Mouse (Mus musculus): ENCODE measurements around the gene Tmem201.
"Not testable (repeated sequence)": the region's sequence is repeated elsewhere in the genome, so short reads cannot be mapped to it uniquely, and the experiment has no call there.

The Tmem201 gene

DNA sequence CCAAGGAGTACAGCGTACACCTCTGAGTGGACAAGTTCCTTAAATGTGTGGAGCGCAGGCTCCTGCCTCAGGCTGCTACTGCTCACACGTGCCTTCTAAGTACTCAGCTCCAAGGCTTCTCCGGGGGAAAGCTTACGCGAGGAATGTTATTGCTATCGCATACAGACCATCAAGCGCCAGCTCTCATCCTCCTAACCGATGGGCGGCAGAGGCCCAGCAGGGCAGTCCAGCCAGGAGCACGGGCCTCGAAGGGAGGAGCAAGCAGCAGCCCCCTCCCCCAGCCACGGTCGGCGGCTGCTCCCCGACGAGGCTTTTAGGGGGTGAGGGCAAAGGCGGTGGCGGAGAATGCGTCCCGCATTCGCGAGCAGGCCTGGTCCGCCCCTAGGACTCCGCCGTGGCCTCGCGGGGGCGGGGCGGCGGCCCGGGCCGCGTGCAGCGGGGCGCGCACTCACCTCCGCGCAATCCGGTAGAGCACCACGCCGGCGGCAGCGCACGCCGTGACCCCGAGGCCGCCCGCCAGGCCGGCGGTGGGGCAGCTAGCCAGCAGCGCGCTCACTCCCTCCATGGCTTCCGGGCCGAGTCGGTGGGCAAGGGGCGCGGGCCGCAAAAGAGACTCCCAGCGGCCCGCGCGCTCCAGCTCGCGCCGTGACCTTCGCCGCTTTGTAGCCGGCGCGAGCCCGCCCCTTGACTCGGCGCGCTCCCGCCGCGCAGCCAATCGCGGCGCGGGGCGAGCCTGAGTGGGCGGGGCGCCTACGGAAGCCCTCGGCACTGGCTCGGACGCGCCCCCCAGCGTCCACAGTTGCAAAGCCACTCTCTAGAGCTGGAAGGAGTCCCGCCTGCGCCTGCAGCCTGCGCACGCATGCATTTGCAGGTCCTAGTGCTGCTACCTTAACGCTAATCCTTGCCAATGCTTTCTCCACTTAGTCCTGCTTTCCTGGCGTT lies at the start of gene Tmem201:
TSS of gene Tmem201 (minus strand) at position 662 of the 942 bp plus-strand sequence.
- peak; percentile 96 for DNase-seq (ENCODE audit: low spot score)

GRCm38 (mm10) chr4:149784901-149785300 lies 47.1 kb upstream of the Tmem201 start:
- no peak for DNase-seq (ENCODE audit: low spot score)

DNA sequence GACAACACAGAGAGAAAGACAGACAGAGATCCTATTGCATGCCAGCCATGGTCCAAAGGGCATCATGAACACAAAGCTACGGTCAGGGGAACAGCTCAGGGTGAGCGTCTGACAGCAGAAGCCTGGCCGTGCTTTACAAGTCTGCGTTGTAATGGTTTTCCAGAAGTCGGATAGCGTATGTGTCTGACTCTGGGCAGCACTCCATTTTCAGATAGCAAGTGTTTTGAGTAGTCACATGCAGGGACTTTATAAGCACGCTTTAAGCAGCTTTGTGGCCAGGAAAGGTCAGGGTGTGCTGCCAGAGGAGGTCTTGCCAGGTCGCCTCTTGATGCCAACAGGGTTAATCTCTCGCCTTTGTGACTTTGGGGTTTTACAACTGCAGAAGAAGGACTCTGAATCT lies 46.5 kb upstream of the Tmem201 start:
- DNase-seq (ENCODE audit: low spot score), result no peak

- DNase-seq (ENCODE audit: low spot score), result peak; percentile 41
Observed at GRCm38 (mm10) chr4:149782975-149783374, 45.1 kb upstream of the Tmem201 start.

GRCm38 (mm10) chr4:149780565-149781356 lies 42.9 kb upstream of the Tmem201 start:
- no peak for DNase-seq (ENCODE audit: low spot score)

GRCm38 (mm10) chr4:149779966-149780365 lies 42.1 kb upstream of the Tmem201 start:
- no peak for DNase-seq (ENCODE audit: low spot score)

GRCm38 (mm10) chr4:149777126-149777525 lies 39.3 kb upstream of the Tmem201 start:
- DNase-seq (ENCODE audit: low spot score), result no peak

- DNase-seq (ENCODE audit: low spot score), result no peak
Observed at GRCm38 (mm10) chr4:149775760-149776362, 38.0 kb upstream of the Tmem201 start.

- DNase-seq (ENCODE audit: low spot score), result no peak
Observed at GRCm38 (mm10) chr4:149775330-149775729, 37.5 kb upstream of the Tmem201 start.

DNA sequence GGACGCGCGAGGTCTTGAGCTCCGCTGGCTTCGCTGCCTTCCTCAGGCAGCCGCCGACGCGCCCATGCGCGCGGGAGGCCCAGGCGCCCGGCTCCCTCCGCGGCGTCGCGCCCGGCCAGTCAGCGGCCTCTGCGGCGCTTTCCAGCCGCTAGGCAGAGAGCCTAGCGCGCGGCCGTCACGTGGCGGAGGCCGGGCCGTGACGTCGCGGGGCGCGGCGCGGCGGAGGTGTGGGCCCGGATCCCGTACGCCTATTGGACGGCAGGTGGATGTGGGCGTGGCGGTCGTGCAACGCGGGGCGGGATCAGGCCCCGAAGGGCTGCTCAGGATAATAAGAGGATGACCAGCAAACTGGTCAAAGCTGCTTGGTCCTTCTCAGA lies 36.2 kb upstream of the Tmem201 start, which contains the start of gene Slc25a33:
TSS of gene Slc25a33 (minus strand) at position 184 of the 377 bp plus-strand sequence.
- DNase-seq (ENCODE audit: low spot score), result peak; percentile 97

- DNase-seq (ENCODE audit: low spot score), result no peak
Observed at GRCm38 (mm10) chr4:149773408-149774093, 35.7 kb upstream of the Tmem201 start.

DNA sequence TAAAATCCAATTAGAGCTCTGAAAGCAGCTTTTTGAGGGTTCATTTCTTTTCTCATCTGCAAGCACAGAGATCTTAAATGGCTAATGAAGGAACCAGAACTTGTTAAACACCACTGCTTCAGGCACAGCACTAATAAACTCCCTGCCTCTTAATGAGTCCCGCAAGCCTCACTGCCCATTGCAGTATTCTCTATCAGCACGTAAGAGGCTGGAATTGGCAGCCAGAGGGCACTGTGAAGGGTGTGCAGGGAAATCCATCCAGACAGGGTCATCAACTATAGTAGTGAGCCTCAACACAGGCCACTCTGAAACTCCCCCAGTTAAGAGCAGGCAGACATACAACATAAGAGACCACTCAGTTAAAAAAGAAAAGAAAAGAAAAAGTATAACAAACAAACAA lies 34.5 kb upstream of the Tmem201 start:
- DNase-seq (ENCODE audit: low spot score), result no peak

DNA sequence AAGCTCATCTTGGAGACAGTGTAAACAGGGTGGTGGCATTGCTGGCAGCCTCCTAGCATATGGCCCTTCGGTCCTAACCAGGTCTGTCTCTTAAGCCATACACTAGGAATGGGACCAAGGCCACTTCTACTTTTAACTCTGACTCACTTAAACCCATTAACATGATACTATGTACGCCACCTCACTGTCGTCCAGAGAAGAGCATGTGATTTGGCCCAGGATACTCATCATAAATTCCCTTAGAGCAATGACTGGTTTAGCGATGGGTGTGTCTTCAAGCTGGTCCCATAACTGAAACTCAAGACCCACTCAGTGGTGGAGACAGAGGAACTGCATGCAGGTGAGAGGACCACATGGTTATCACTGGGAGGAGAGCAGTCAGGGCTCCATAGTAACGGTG lies 27.4 kb upstream of the Tmem201 start:
- no peak for DNase-seq (ENCODE audit: low spot score)

- DNase-seq (ENCODE audit: low spot score), result no peak
Observed at GRCm38 (mm10) chr4:149763335-149763734, 25.5 kb upstream of the Tmem201 start.

DNA sequence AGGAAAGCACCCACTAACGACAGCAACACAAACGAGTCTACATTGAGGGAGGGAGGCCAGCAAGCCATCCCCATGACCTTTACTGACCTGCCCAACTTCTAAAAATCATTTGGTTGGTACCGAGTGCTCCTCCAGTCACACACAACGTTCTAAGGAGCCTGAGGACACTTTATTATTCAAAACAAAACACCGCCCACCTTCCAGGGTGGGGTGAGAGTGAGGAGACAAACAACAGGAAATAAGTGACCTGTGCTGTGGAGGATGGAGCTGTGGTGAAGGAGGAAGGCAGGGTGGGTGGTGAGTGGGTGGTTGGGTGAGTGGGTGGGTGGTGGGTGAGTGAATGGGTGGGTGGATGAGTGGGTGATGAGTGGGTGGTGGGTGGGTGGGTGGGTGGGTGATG lies 21.7 kb upstream of the Tmem201 start:
- no peak for DNase-seq (ENCODE audit: low spot score)

GRCm38 (mm10) chr4:149758423-149758822 lies 20.6 kb upstream of the Tmem201 start:
- DNase-seq (ENCODE audit: low spot score), result no peak

- DNase-seq (ENCODE audit: low spot score), result not testable (repeated sequence)
Observed at GRCm38 (mm10) chr4:149756546-149756945, 18.7 kb upstream of the Tmem201 start.

- no peak for DNase-seq (ENCODE audit: low spot score)
Observed at GRCm38 (mm10) chr4:149752836-149753235, 15.0 kb upstream of the Tmem201 start.

- peak; percentile 71 for DNase-seq (ENCODE audit: low spot score)
Observed at GRCm38 (mm10) chr4:149752124-149752799, 14.4 kb upstream of the Tmem201 start.

DNA sequence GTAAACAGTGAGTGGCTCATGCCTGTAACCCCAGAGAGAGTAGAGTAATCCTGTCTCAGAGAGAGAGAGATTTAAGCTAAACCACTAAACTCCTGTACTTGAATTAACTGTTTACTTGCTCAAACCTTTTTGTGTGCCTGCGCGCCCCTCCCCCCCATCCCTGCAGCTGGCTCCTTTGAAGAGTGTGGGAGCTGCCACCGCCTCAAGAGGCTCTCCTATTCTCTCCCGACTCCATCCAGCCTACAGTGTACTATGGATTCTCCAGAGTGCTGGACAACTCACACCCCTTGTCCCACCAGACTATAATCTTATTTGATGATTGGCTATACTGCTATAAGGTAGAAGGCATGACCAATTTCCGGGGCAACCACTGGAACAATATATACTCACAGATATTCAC lies 12.8 kb upstream of the Tmem201 start:
- no peak for DNase-seq (ENCODE audit: low spot score)

- DNase-seq (ENCODE audit: low spot score), result not testable (repeated sequence)
Observed at GRCm38 (mm10) chr4:149749663-149750015, 11.8 kb upstream of the Tmem201 start.
